Mouse (Mus musculus) C2C12 (cell line): ENCODE results near the gene Nova2. TPM values are rescaled to one million over a fixed set of nuclear protein-coding genes. Genes with fewer than 3 reads are reported as not detected.

ENCODE experiments used
- H3K27me3 ChIP-seq: one replicate; pipeline ENCODE4 v1.6.1; 2011; ENCODE audit not compliant: control insufficient read depth, insufficient read depth, insufficient read length
- H3K36me3 ChIP-seq: one replicate; pipeline ENCODE4 v1.6.1; 2011; ENCODE audit not compliant: control insufficient read depth, insufficient read depth
- H3K4me3 ChIP-seq: one replicate; pipeline ENCODE4 v1.5.1; 2011; ENCODE audit warnings: mild to moderate bottlenecking, control low read depth; ENCODE audit not compliant: poor library complexity, insufficient read depth, severe bottlenecking
- H3K79me2 ChIP-seq: one replicate; pipeline ENCODE4 v1.6.1; 2011; ENCODE audit not compliant: control insufficient read depth, insufficient read depth
- H3K79me3 ChIP-seq: one replicate; pipeline ENCODE4 v1.6.1; 2011; ENCODE audit warnings: low read depth, control low read depth
- H3ac ChIP-seq: one replicate; pipeline ENCODE3; 2011; ENCODE audit warnings: low read depth; ENCODE audit not compliant: control insufficient read depth, insufficient read length
- CEBPB ChIP-seq: IDR thresholded peaks from one replicate; pipeline ENCODE4 v1.6.1; 2011; ENCODE audit warnings: low read depth, mild to moderate bottlenecking, control low read depth, moderate library complexity
- CTCF ChIP-seq: IDR thresholded peaks from one replicate; pipeline ENCODE4 v1.5.1; 2011; ENCODE audit not compliant: control insufficient read depth, insufficient read depth, insufficient read length
- FOSL1 ChIP-seq: IDR thresholded peaks from one replicate; pipeline ENCODE4 v1.8.0; 2011; ENCODE audit warnings: mild to moderate bottlenecking, low read length; ENCODE audit not compliant: poor library complexity, insufficient read depth, severe bottlenecking
- MAX ChIP-seq: IDR thresholded peaks from one replicate; pipeline ENCODE4 v1.6.1; 2011; ENCODE audit warnings: mild to moderate bottlenecking, control low read depth
- MYOD1 ChIP-seq: IDR thresholded peaks from one replicate; pipeline ENCODE4 v1.6.1; 2011; ENCODE audit warnings: low read depth; ENCODE audit not compliant: control insufficient read depth, insufficient read length
- MYOG ChIP-seq: IDR thresholded peaks from one replicate; pipeline ENCODE4 v1.6.1; 2011; ENCODE audit not compliant: control insufficient read depth, insufficient read length; ENCODE audit errors: extremely low read depth
- USF1 ChIP-seq: IDR thresholded peaks from one replicate; pipeline ENCODE4 v1.6.1; 2011; ENCODE audit warnings: low read depth, mild to moderate bottlenecking, control low read depth, moderate library complexity
- polyA plus RNA-seq: library from polyadenylated mRNA; unstranded; fragments of >200 nt; fragmentation: generic; extraction: Trizol; gene quantifications from one replicate; pipeline ENCODE4 v1.2.1, GENCODE M21; 2012; ENCODE audit warnings: missing spikeins

Gene Nova2
- polyA plus RNA-seq, 1 experiment, result 0.05 TPM

- H3ac ChIP-seq, result no peak overlapping the region
Observed at GRCm38 (mm10) chr7:18978381-18978780, 52.7 kb downstream of the Nova2 start.

GRCm38 (mm10) chr7:18986503-18986902, 60.8 kb downstream of the Nova2 start:
- no peaks in the 10 kb centered on the region for H3K36me3 ChIP-seq

More at GRCm38 (mm10) chr7:18978381-18978780, 52.7 kb downstream of the Nova2 start:
- Histone ChIP-seq H3K4me3 (no peak overlapping the region), H3K79me3 (no peaks in the 10 kb centered on the region), H3K79me2 (no peaks in the 10 kb centered on the region), H3K27me3 (peaks cover 16% of the 10 kb centered on the region), H3K36me3 (no peaks in the 10 kb centered on the region)
- peak; percentile 14 for TF ChIP-seq MYOD1
- TF ChIP-seq CEBPB, result no peak

GRCm38 (mm10) chr7:18987100-18987499, 61.4 kb downstream of the Nova2 start, which contains the start of gene Nanos2:
Gene Nanos2 (plus strand): TSS chr7:18987400.
- H3ac ChIP-seq, result no peak within 1 kb of the TSS
- TF ChIP-seq MYOG (no peak), FOSL1 (no peak), MAX (no peak), USF1 (no peak), MYOD1 (no peak), CEBPB (no peak)
- no peaks in the 10 kb centered on the region for H3K36me3 ChIP-seq
- H3K4me3 ChIP-seq, result no peak within 1 kb of the TSS
- H3K27me3 ChIP-seq, result peaks cover 18% of the 10 kb centered on the region
- H3K79me3 ChIP-seq, result no peaks in the 10 kb centered on the region
- no peaks in the 10 kb centered on the region for H3K79me2 ChIP-seq

More at GRCm38 (mm10) chr7:18986503-18986902, 60.8 kb downstream of the Nova2 start:
- Histone ChIP-seq H3K27me3 (peaks cover 18% of the 10 kb centered on the region), H3K79me2 (no peaks in the 10 kb centered on the region), H3K4me3 (no peak overlapping the region), H3ac (no peak overlapping the region), H3K79me3 (no peaks in the 10 kb centered on the region)
- no peak for TF ChIP-seq CTCF
- no peak for TF ChIP-seq MYOD1
- TF ChIP-seq USF1, result no peak
- TF ChIP-seq CEBPB, result no peak
- no peak for TF ChIP-seq MAX
- no peak for TF ChIP-seq MYOG
- TF ChIP-seq FOSL1, result no peak

GRCm38 (mm10) chr7:18987747-18988146, 62.1 kb downstream of the Nova2 start:
- H3ac ChIP-seq, result no peak overlapping the region
- TF ChIP-seq FOSL1 (no peak), USF1 (no peak), CTCF (no peak), MAX (no peak), MYOD1 (no peak), CEBPB (no peak), MYOG (no peak)
- peaks cover 18% of the 10 kb centered on the region for H3K27me3 ChIP-seq

GRCm38 (mm10) chr7:18988780-18989179, 63.1 kb downstream of the Nova2 start:
- Histone ChIP-seq H3K27me3 (peaks cover 18% of the 10 kb centered on the region), H3K79me2 (no peaks in the 10 kb centered on the region), H3ac (no peak overlapping the region), H3K79me3 (no peaks in the 10 kb centered on the region), H3K36me3 (no peaks in the 10 kb centered on the region), H3K4me3 (no peak overlapping the region)
- TF ChIP-seq CTCF, result no peak
- TF ChIP-seq MYOD1, result no peak
- TF ChIP-seq FOSL1, result no peak
- no peak for TF ChIP-seq MAX
- TF ChIP-seq MYOG, result no peak

More at GRCm38 (mm10) chr7:18987747-18988146, 62.1 kb downstream of the Nova2 start:
- Histone ChIP-seq H3K79me2 (no peaks in the 10 kb centered on the region), H3K79me3 (no peaks in the 10 kb centered on the region), H3K36me3 (no peaks in the 10 kb centered on the region), H3K4me3 (no peak overlapping the region)

- TF ChIP-seq USF1, result no peak
- TF ChIP-seq MAX, result no peak
- TF ChIP-seq CEBPB, result no peak
- no peak for TF ChIP-seq MYOD1
- no peak for TF ChIP-seq MYOG
- H3K36me3 ChIP-seq, result no peaks in the 10 kb centered on the region
Observed at GRCm38 (mm10) chr7:18989995-18990394, 64.3 kb downstream of the Nova2 start.

More at GRCm38 (mm10) chr7:18989995-18990394, 64.3 kb downstream of the Nova2 start:
- H3K79me3 ChIP-seq, result no peaks in the 10 kb centered on the region
- H3K4me3 ChIP-seq, result no peak overlapping the region
- H3K79me2 ChIP-seq, result no peaks in the 10 kb centered on the region
- peak overlapping the region; percentile 3 for H3ac ChIP-seq
- H3K27me3 ChIP-seq, result peaks cover 9% of the 10 kb centered on the region
